Mouse (Mus musculus) E14TG2a.4 (cell line): Measurements from ENCODE around the gene Eml4.

ENCODE experiments used
- CTCF ChIP-seq: conservative IDR thresholded peaks from 2 replicates; pipeline ENCODE4 v1.5.1; 2014; ENCODE audit warnings: low read length
- NANOG ChIP-seq: IDR thresholded peaks from 2 replicates; pipeline ENCODE4 v1.6.1; 2014; ENCODE audit warnings: borderline replicate concordance, low read length, mixed read lengths
- POU5F1 ChIP-seq: IDR thresholded peaks from 2 replicates; pipeline ENCODE4 v1.6.1; 2014; ENCODE audit warnings: low read length, borderline replicate concordance

GRCm38 (mm10) chr17:83351601-83352413 lies 1.1 kb downstream of the Eml4 start:
- TF ChIP-seq CTCF (no peak), POU5F1 (no peak), NANOG (no peak)
